Mouse (Mus musculus) thymus, adult 2 months (tissue): ENCODE measurements around the gene Srrm2.

ENCODE experiments used
- CTCF ChIP-seq: fragments of 200-500 bp; IDR thresholded peaks from 2 replicates; pipeline ENCODE4 v1.5.1; 2012; ENCODE audit warnings: mild to moderate bottlenecking, control low read depth, low read length, moderate library complexity, borderline replicate concordance; ENCODE audit not compliant: control insufficient read depth, poor library complexity, insufficient read depth; ENCODE audit errors: extremely low read depth
- POLR2A ChIP-seq: fragments of 200-500 bp; IDR thresholded peaks from 2 replicates; pipeline ENCODE4 v1.6.1; 2012; ENCODE audit warnings: mild to moderate bottlenecking, low read length, control low read depth, moderate library complexity; ENCODE audit not compliant: control insufficient read depth, poor library complexity, insufficient read depth; ENCODE audit errors: extremely low read depth

GRCm38 (mm10) chr17:23744076-23744475, 46.3 kb upstream of the Srrm2 start:
- no peak for TF ChIP-seq POLR2A
- TF ChIP-seq CTCF: no peak
